Mouse (Mus musculus): Measurements from ENCODE around the gene Bcl2a1d. TPM values are rescaled to one million over a fixed set of nuclear protein-coding genes. Genes with fewer than 3 reads are reported as not detected.
"Not testable (repeated sequence)": the region's sequence is repeated elsewhere in the genome, so short reads cannot be mapped to it uniquely, and the experiment has no call there.

Bcl2a1d gene
- polyA plus RNA-seq (2014; fragmentation: Nextera tagmentation; extraction: Ambion mirVana): 0.49 TPM in 1 of 2 replicates, not detected in the other

DNA sequence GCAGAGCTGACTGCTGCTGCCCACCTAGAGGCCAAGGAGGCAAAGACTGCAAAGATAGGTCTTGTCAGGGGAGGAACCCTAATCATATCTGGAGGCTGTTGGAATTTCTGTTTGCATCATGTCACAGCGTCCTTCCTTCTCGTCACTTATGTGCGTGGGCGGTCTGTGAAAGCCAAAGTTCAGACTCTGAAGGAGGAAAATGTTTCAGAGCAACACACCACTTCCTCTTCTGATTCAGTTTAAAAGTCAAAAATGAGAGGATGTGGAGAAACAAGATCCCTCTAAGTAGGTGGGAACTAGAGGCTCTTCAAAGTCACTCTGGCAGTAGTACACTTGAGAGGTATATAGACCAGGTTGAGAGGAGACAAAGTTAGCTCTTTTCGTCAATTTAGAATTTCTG, at the start of gene Bcl2a1d:
TSS of gene Bcl2a1d (minus strand) at position 187 of the 400 bp plus-strand sequence.
- H3K9ac ChIP-seq (ENCODE audit: low read depth, low read length); ATAC-seq (ENCODE audit: low read depth); H3K4me1 ChIP-seq (ENCODE audit: control insufficient read depth, insufficient read depth, low read length); H3K27me3 ChIP-seq (replicated peaks; ENCODE audit: control insufficient read depth, insufficient read depth, low read length); H3K36me3 ChIP-seq (ENCODE audit: control insufficient read depth, insufficient read depth, low read length); DNase-seq (ENCODE audit: low spot score); H3K4me2 ChIP-seq (ENCODE audit: low read depth, low read length); H3K9me3 ChIP-seq (ENCODE audit: control insufficient read depth, low read length); H3K27ac ChIP-seq (replicated peaks; ENCODE audit: low read depth, low read length); H3K4me3 ChIP-seq (ENCODE audit: low read depth, low read length): not testable (repeated sequence)
- 83% methylated on average over 5 of the region's 5 CpGs for WGBS

DNA sequence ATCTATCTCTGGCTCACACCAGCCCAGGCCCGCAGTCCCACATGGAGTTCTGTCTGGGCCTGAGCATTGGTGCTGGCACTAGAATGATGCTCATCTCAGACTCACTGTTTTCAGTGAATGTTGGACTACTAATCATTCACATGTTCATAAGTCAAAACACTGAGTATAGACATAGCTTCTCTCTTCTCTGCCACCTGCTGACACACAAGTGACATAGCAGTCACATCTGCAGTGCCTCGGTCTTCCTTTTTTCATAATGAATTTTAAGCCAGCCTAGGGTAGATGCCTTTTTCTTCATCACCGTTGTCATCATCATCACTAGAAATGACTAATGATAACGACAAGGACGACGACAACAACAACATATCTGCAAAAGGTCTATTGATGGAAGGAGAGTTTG, 38.5 kb upstream of the Bcl2a1d start:
- not testable (repeated sequence) for H3K9me3 ChIP-seq (ENCODE audit: control insufficient read depth, low read length); H3K4me2 ChIP-seq (ENCODE audit: low read depth, low read length); H3K27ac ChIP-seq (replicated peaks; ENCODE audit: low read depth, low read length); ATAC-seq (ENCODE audit: low read depth); H3K27me3 ChIP-seq (replicated peaks; ENCODE audit: control insufficient read depth, insufficient read depth, low read length); H3K36me3 ChIP-seq (ENCODE audit: control insufficient read depth, insufficient read depth, low read length); H3K4me1 ChIP-seq (ENCODE audit: control insufficient read depth, insufficient read depth, low read length); H3K9ac ChIP-seq (ENCODE audit: low read depth, low read length); H3K4me3 ChIP-seq (ENCODE audit: low read depth, low read length); DNase-seq (ENCODE audit: low spot score)
- WGBS: 95% methylated on average over 2 of the region's 6 CpGs

DNA sequence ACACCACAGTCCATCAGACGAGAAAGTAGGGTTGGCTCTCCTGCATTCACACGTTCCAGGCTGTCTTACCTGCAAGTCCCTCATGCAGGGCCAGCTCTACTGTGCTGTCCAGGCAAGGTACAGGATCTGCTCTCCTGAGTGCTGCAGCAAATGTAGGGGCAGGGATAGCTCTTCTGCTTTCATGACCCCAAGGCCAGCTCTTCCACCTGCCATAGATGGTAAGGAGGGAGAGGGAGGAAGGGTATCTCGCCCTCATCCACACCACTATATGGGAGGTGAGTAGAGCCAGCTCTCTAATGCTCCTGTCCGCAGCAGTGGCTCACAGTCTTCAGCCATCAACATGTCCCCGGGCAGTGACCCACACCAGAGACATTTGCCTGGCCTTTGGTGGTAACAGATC, 37.8 kb upstream of the Bcl2a1d start:
- not testable (repeated sequence) for H3K27ac ChIP-seq (replicated peaks; ENCODE audit: low read depth, low read length); H3K4me1 ChIP-seq (ENCODE audit: control insufficient read depth, insufficient read depth, low read length); H3K4me3 ChIP-seq (ENCODE audit: low read depth, low read length); H3K27me3 ChIP-seq (replicated peaks; ENCODE audit: control insufficient read depth, insufficient read depth, low read length); H3K4me2 ChIP-seq (ENCODE audit: low read depth, low read length); H3K36me3 ChIP-seq (ENCODE audit: control insufficient read depth, insufficient read depth, low read length); H3K9me3 ChIP-seq (ENCODE audit: control insufficient read depth, low read length); H3K9ac ChIP-seq (ENCODE audit: low read depth, low read length); DNase-seq (ENCODE audit: low spot score); ATAC-seq (ENCODE audit: low read depth)
- WGBS: 75% methylated on average over 4 of the region's 5 CpGs

DNA sequence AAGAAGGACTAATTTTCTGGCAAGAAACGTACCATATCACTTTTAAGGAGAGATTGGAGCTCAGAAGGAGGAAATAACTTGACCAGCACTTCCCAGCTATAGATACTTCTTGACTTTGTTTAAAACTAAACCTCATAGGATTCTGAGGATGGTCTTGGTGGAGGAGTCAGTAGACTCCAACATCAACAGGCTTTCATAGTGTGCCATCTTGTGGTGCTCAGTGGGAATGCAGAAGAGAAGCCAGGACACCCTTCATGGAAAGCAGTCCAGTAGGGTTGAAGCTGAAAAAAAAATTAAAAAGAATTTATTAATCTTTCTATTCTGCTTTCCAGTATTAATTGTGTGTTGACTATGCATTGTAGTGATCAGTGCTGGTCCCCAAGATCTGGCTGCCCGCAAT, 15.0 kb upstream of the Bcl2a1d start:
- H3K9ac ChIP-seq (ENCODE audit: low read depth, low read length); ATAC-seq (ENCODE audit: low read depth); H3K27ac ChIP-seq (replicated peaks; ENCODE audit: low read depth, low read length); H3K36me3 ChIP-seq (ENCODE audit: control insufficient read depth, insufficient read depth, low read length); H3K4me1 ChIP-seq (ENCODE audit: control insufficient read depth, insufficient read depth, low read length); H3K4me3 ChIP-seq (ENCODE audit: low read depth, low read length); H3K27me3 ChIP-seq (replicated peaks; ENCODE audit: control insufficient read depth, insufficient read depth, low read length); H3K9me3 ChIP-seq (ENCODE audit: control insufficient read depth, low read length); DNase-seq (ENCODE audit: low spot score); H3K4me2 ChIP-seq (ENCODE audit: low read depth, low read length): not testable (repeated sequence)
- WGBS: 50% methylated on average over 1 of the region's 2 CpGs

DNA sequence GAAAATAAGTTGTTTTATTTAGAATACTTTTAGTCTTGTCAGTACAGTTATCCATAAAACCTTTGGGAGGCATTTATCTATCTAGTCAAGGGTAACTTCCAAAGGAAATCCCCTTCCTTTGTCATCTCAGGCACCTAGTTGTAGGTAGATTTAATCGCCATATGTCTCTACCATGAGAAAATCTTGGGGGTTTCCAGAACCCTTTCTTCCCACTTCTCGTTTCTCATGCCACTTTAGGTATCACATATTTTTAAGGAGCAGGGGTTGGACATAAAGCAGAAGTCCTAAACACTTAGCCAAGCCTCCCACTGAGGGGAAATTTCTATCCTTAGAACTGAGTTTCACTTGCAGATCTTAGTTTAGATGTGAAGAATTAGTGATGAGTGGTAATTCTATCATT, 14.3 kb upstream of the Bcl2a1d start:
- H3K4me2 ChIP-seq (ENCODE audit: low read depth, low read length); DNase-seq (ENCODE audit: low spot score); H3K27me3 ChIP-seq (replicated peaks; ENCODE audit: control insufficient read depth, insufficient read depth, low read length); H3K36me3 ChIP-seq (ENCODE audit: control insufficient read depth, insufficient read depth, low read length); H3K9me3 ChIP-seq (ENCODE audit: control insufficient read depth, low read length); H3K9ac ChIP-seq (ENCODE audit: low read depth, low read length); H3K4me1 ChIP-seq (ENCODE audit: control insufficient read depth, insufficient read depth, low read length); H3K27ac ChIP-seq (replicated peaks; ENCODE audit: low read depth, low read length); H3K4me3 ChIP-seq (ENCODE audit: low read depth, low read length); ATAC-seq (ENCODE audit: low read depth): not testable (repeated sequence)
- no CpG with 5 or more reads among the region's 2 CpGs for WGBS

DNA sequence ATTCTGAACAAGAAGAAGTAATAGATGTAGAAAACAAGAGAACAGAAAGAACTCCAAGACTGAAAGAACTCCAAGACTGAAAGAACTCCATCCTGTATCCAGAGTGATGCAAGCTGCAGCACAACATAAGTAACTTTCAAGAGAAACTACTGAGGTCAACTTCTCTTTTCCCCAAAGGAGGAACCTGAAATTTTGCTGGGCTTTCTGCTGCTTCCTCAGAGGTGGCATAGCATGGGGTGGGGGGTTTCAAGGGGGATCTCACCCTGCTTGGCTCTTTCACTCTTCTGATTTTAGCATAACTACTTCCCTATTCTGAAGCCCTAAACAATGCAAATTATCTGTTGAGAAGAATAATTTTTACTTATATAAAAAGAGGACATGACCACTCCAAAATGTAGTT, 3.6 kb upstream of the Bcl2a1d start:
- H3K4me3 ChIP-seq (ENCODE audit: low read depth, low read length); H3K9ac ChIP-seq (ENCODE audit: low read depth, low read length); H3K4me2 ChIP-seq (ENCODE audit: low read depth, low read length); H3K36me3 ChIP-seq (ENCODE audit: control insufficient read depth, insufficient read depth, low read length); DNase-seq (ENCODE audit: low spot score); H3K9me3 ChIP-seq (ENCODE audit: control insufficient read depth, low read length); H3K4me1 ChIP-seq (ENCODE audit: control insufficient read depth, insufficient read depth, low read length); H3K27ac ChIP-seq (replicated peaks; ENCODE audit: low read depth, low read length); H3K27me3 ChIP-seq (replicated peaks; ENCODE audit: control insufficient read depth, insufficient read depth, low read length); ATAC-seq (ENCODE audit: low read depth): not testable (repeated sequence)

DNA sequence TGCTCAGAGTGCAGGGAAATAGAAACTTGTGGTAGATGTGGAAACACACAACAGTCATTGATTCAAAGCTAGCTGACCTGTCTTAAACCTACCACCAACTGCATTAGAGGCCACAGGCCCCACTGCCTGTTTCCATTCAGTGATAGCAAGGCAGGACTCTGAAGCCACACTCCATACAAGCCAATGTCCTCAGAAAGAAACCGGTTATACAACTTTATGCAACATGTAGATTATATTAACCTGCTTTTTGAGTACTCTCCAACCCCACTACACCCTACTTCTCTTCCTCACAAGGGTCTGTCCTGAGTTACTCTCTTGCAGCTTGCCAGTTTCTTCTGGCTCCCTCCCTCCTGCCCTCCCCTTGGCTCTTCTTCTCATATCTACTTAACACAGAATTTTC, 1.5 kb upstream of the Bcl2a1d start:
- not testable (repeated sequence) for H3K27me3 ChIP-seq (replicated peaks; ENCODE audit: control insufficient read depth, insufficient read depth, low read length); DNase-seq (ENCODE audit: low spot score); H3K4me3 ChIP-seq (ENCODE audit: low read depth, low read length); ATAC-seq (ENCODE audit: low read depth); H3K36me3 ChIP-seq (ENCODE audit: control insufficient read depth, insufficient read depth, low read length); H3K9ac ChIP-seq (ENCODE audit: low read depth, low read length); H3K4me1 ChIP-seq (ENCODE audit: control insufficient read depth, insufficient read depth, low read length); H3K27ac ChIP-seq (replicated peaks; ENCODE audit: low read depth, low read length); H3K9me3 ChIP-seq (ENCODE audit: control insufficient read depth, low read length); H3K4me2 ChIP-seq (ENCODE audit: low read depth, low read length)
- WGBS: 89% methylated on average over 1 of the region's 1 CpGs

DNA sequence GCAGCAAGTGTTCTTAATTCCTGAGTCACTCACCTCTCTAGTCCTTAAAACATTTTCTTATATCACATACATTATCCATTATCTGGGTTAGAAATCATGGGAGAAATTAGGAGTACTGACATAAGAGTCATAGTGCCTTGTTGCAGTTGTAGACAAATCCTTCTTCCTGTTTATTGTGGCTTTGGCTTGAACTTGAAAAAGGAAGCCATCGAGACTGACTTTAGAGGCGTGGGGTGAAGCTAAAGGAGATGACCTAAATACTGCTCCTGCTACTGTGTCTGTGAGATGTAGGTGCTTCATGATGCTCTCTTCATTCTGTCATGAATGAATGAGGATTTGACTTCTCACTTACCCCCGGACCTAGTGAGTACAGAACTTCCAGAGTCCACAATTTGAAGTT, 620 bp upstream of the Bcl2a1d start:
- not testable (repeated sequence) for DNase-seq (ENCODE audit: low spot score); H3K9me3 ChIP-seq (ENCODE audit: control insufficient read depth, low read length); H3K4me1 ChIP-seq (ENCODE audit: control insufficient read depth, insufficient read depth, low read length); H3K27me3 ChIP-seq (replicated peaks; ENCODE audit: control insufficient read depth, insufficient read depth, low read length); H3K36me3 ChIP-seq (ENCODE audit: control insufficient read depth, insufficient read depth, low read length); H3K4me3 ChIP-seq (ENCODE audit: low read depth, low read length); ATAC-seq (ENCODE audit: low read depth); H3K27ac ChIP-seq (replicated peaks; ENCODE audit: low read depth, low read length); H3K9ac ChIP-seq (ENCODE audit: low read depth, low read length); H3K4me2 ChIP-seq (ENCODE audit: low read depth, low read length)
- 73% methylated on average over 1 of the region's 3 CpGs for WGBS

DNA sequence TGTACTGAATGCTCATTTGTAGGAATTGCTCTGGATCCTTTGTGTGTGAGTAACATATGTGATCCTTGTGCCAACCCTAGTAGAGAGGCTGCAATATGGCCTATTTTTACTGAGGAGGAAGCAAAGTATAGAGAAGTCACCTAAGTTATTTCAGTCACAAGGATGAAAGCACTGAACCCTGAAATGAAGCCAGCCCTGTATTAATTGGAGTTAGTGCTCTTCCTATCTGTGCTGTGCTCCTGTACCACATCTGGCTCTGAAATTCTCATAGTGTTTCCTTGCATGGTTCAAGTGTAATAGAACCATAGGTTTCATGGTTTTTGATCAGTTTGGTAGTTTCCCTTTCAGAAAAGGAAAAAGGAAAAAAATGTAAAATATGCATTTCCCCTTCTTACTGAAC, 3.4 kb downstream of the Bcl2a1d start:
- not testable (repeated sequence) for H3K27me3 ChIP-seq (replicated peaks; ENCODE audit: control insufficient read depth, insufficient read depth, low read length); H3K4me2 ChIP-seq (ENCODE audit: low read depth, low read length); H3K27ac ChIP-seq (replicated peaks; ENCODE audit: low read depth, low read length); H3K9ac ChIP-seq (ENCODE audit: low read depth, low read length); DNase-seq (ENCODE audit: low spot score); H3K4me3 ChIP-seq (ENCODE audit: low read depth, low read length); H3K9me3 ChIP-seq (ENCODE audit: control insufficient read depth, low read length); H3K36me3 ChIP-seq (ENCODE audit: control insufficient read depth, insufficient read depth, low read length); H3K4me1 ChIP-seq (ENCODE audit: control insufficient read depth, insufficient read depth, low read length); ATAC-seq (ENCODE audit: low read depth)
